Mouse (Mus musculus): ENCODE data around the gene Gm49393. TPM values are rescaled to one million over a fixed set of nuclear protein-coding genes. Genes with fewer than 3 reads are reported as not detected.
"Not testable (repeated sequence)": the region's sequence is repeated elsewhere in the genome, so short reads cannot be mapped to it uniquely, and the experiment has no call there.

Gene Gm49393
- total RNA-seq (2018; cell fraction: chromatin; rRNA removed) = 1 to 10 TPM in 3 of 26 experiments, not detected in 23; 3.0 to 4.8 (median 3.8) TPM
- total RNA-seq (2018; cell fraction: cytosol; rRNA removed) = 1 to 10 TPM in 7 of 26 experiments, under 1 TPM in 7, not detected in 12; 0.34 to 1.7 (median 1.0) TPM
- total RNA-seq (2018; cell fraction: nucleus; rRNA removed) = 1 to 10 TPM in 3 of 26 experiments, not detected in 23; 1.7 to 2.3 (median 2.1) TPM
- 1.2 TPM in 2 of 3 replicates, not detected in the other for polyA plus RNA-seq (2018)

GRCm38 (mm10) chr13:60935490-60935889 is at the start of gene Gm49393:
Gm49393 (minus strand) TSS chr13:60935590.
- 75% methylated on average over 2 of the region's 2 CpGs for WGBS (ENCODE audit: missing documents)
- H3K27ac ChIP-seq; H3K4me3 ChIP-seq (ENCODE audit: inconsistent target): not testable (repeated sequence)

GRCm38 (mm10) chr13:60972319-60972718 is 36.9 kb upstream of the Gm49393 start:
- not testable (repeated sequence) for H3K4me3 ChIP-seq (ENCODE audit: inconsistent target); H3K36me3 ChIP-seq (ENCODE audit: inconsistent target); H3K79me2 ChIP-seq (ENCODE audit: inconsistent target); H3K27ac ChIP-seq
- WGBS (ENCODE audit: missing documents) = 70% methylated on average over 3 of the region's 4 CpGs

More at GRCm38 (mm10) chr13:60935490-60935889, at the start of gene Gm49393:
- H3K36me3 ChIP-seq (ENCODE audit: inconsistent target); H3K79me2 ChIP-seq (ENCODE audit: inconsistent target): not testable (repeated sequence)

- not testable (repeated sequence) for H3K27ac ChIP-seq; H3K79me2 ChIP-seq (ENCODE audit: inconsistent target); H3K36me3 ChIP-seq (ENCODE audit: inconsistent target); H3K4me3 ChIP-seq (ENCODE audit: inconsistent target)
- WGBS (ENCODE audit: missing documents) = 70% methylated on average over 2 of the region's 5 CpGs
Observed at GRCm38 (mm10) chr13:60963985-60964384, 28.6 kb upstream of the Gm49393 start.

- H3K79me2 ChIP-seq (ENCODE audit: inconsistent target) = no peaks in the 10 kb centered on the region
- H3K36me3 ChIP-seq (ENCODE audit: inconsistent target) = no peaks in the 10 kb centered on the region
- no peak overlapping the region for H3K4me3 ChIP-seq (ENCODE audit: inconsistent target)
- 83% methylated on average over 5 of the region's 5 CpGs for WGBS (ENCODE audit: missing documents)
- no peak overlapping the region for H3K27ac ChIP-seq
Observed at GRCm38 (mm10) chr13:60961706-60962105, 26.3 kb upstream of the Gm49393 start.

- not testable (repeated sequence) for H3K27ac ChIP-seq; H3K36me3 ChIP-seq (ENCODE audit: inconsistent target); H3K79me2 ChIP-seq (ENCODE audit: inconsistent target); H3K4me3 ChIP-seq (ENCODE audit: inconsistent target)
- 85% methylated on average over 3 of the region's 3 CpGs for WGBS (ENCODE audit: missing documents)
Observed at GRCm38 (mm10) chr13:60941884-60942283, 6.5 kb upstream of the Gm49393 start, which contains the start of gene Tpbpa. Tpbpa (minus strand) TSS chr13:60941984.

- no peak within 1 kb of the TSS for H3K27ac ChIP-seq
- no peaks in the 10 kb centered on the region for H3K36me3 ChIP-seq (ENCODE audit: inconsistent target)
- WGBS (ENCODE audit: missing documents) = 3% methylated on average over 5 of the region's 5 CpGs
- H3K4me3 ChIP-seq (ENCODE audit: inconsistent target) = no peak within 1 kb of the TSS
- no peaks in the 10 kb centered on the region for H3K79me2 ChIP-seq (ENCODE audit: inconsistent target)
Observed at GRCm38 (mm10) chr13:60936500-60936901, 1.1 kb upstream of the Gm49393 start, which contains the start of the genes Gm49391 and Ctla2a. Gm49391 (minus strand) TSS chr13:60936571. Ctla2a (minus strand) TSS chr13:60936625.

DNA sequence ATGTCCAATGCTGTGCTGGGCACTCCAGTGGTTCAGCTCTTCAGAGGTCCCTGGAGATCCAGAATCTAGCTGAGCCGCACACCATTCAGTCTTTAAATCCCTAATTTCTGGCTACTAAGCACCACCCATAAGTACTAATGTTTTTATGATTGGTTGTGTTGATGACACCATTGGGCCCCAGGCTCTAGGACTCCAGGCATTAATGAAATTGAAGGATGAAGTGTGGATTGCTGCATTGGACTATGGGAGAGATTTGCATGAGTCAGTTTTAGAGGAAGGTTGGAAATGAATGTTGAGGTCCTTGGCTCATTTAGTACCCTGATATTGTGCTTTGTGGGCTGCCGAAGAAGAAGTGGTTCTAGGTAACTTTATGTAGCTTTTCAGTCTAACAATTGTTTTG is 30.6 kb downstream of the Gm49393 start, which contains the start of gene Tpbpb:
Tpbpb (minus strand) TSS at position 101 of the 400 bp plus-strand sequence.
- WGBS (ENCODE audit: missing documents) = 52% methylated on average over 2 of the region's 2 CpGs
- H3K36me3 ChIP-seq (ENCODE audit: inconsistent target); H3K4me3 ChIP-seq (ENCODE audit: inconsistent target); H3K27ac ChIP-seq; H3K79me2 ChIP-seq (ENCODE audit: inconsistent target): not testable (repeated sequence)

DNA sequence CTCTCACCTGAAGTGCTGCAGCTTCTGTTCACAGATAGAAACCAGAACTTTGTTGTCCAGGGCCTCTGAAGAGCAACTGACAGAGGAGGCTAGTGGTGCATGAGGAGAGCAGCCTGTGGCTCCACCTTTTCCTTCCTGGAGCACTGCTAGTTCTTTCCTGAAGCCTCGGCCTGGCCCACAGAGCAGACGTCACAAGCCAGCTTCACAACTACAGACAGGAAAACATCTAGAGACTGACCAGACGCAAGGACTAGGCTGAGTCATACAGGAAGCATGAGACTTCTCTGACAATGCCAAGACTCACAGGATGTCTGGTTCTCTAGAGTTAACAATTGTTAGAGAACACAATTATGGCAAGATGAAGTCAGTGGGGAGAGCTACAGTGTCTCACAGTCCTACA is 38.1 kb downstream of the Gm49393 start, which contains the start of gene Ctla2b:
Ctla2b (minus strand) TSS at position 120 of the 400 bp plus-strand sequence.
- 0% methylated on average over 3 of the region's 3 CpGs for WGBS (ENCODE audit: missing documents)
- Histone ChIP-seq H3K27ac (peak within 1 kb of the TSS; percentile 45), H3K4me3 (ENCODE audit: inconsistent target) (peak within 1 kb of the TSS; percentile 10; the same call in 1 of the 2 replicates), H3K79me2 (ENCODE audit: inconsistent target) (peaks cover 18% of the 10 kb centered on the region; the same call in 1 of the 2 replicates), H3K36me3 (ENCODE audit: inconsistent target) (no peaks in the 10 kb centered on the region)

DNA sequence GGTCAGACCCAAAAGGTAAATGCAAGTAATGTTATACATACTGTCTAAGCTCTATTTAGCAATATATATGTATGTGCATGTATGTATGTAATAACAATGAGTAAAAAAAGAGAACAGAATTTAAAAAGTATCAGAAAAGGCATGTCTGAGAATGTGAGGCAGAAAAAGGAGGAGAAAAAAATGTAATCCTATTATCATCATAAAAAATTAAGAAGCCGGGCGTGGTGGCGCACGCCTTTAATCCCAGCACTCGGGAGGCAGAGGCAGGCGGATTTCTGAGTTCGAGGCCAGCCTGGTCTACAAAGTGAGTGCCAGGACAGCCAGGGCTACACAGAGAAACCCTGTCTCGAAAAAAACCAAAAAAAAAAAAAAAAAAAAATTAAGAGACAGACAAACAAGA is 38.6 kb downstream of the Gm49393 start, which contains the start of gene Gm49392:
Gm49392 (minus strand) TSS at position 101 of the 400 bp plus-strand sequence.
- WGBS (ENCODE audit: missing documents) = no CpG with 5 or more reads among the region's 8 CpGs
- not testable (repeated sequence) for H3K36me3 ChIP-seq (ENCODE audit: inconsistent target)
- peak within 1 kb of the TSS; percentile 10; the same call in 1 of the 2 replicates for H3K4me3 ChIP-seq (ENCODE audit: inconsistent target)
- peak within 1 kb of the TSS; percentile 45 for H3K27ac ChIP-seq
- peaks cover 18% of the 10 kb centered on the region; the same call in 1 of the 2 replicates for H3K79me2 ChIP-seq (ENCODE audit: inconsistent target)

GRCm38 (mm10) chr13:60895406-60896160 is 39.8 kb downstream of the Gm49393 start:
- no peaks in the 10 kb centered on the region for H3K36me3 ChIP-seq (ENCODE audit: inconsistent target)
- H3K79me2 ChIP-seq (ENCODE audit: inconsistent target) = peaks cover 18% of the 10 kb centered on the region; the same call in 1 of the 2 replicates
- no peak overlapping the region for H3K4me3 ChIP-seq (ENCODE audit: inconsistent target)
- H3K27ac ChIP-seq = no peak overlapping the region

- 29% methylated on average over 1 of the region's 1 CpGs for WGBS (ENCODE audit: missing documents)
- Histone ChIP-seq H3K79me2 (ENCODE audit: inconsistent target) (peaks cover 18% of the 10 kb centered on the region; the same call in 1 of the 2 replicates), H3K27ac (peak overlapping the region; percentile 89), H3K4me3 (ENCODE audit: inconsistent target) (no peak overlapping the region), H3K36me3 (ENCODE audit: inconsistent target) (no peaks in the 10 kb centered on the region)
Observed at GRCm38 (mm10) chr13:60892301-60892700, 43.1 kb downstream of the Gm49393 start.

DNA sequence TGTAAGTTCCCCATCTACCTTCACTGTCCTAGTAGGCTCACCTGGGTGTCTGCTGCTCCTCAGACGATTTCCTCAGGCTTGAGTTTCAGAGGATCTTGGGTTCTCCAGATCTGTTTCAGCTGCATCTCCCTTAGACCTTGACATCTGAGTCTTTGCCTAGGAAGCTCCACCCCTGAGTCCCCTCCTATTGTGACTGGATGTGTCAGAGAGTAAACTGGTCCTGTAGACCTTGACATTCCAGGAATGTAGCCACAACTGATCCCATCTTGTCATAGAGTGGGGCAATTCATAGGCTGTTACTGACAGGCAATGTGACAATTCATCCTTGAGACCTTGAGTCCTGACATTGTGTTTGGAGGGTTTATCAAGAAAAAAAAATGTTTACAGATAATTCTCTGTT is 71.1 kb downstream of the Gm49393 start, which contains the start of gene 4930486L24Rik:
4930486L24Rik (minus strand) TSS at position 195 of the 400 bp plus-strand sequence.
- Histone ChIP-seq H3K36me3 (ENCODE audit: inconsistent target) (no peaks in the 10 kb centered on the region), H3K79me2 (ENCODE audit: inconsistent target) (no peaks in the 10 kb centered on the region), H3K27ac (no peak within 1 kb of the TSS), H3K4me3 (ENCODE audit: inconsistent target) (no peak within 1 kb of the TSS)
- 79% methylated on average over 1 of the region's 1 CpGs for WGBS (ENCODE audit: missing documents)

GRCm38 (mm10) chr13:60848241-60849120 is 86.9 kb downstream of the Gm49393 start:
- no peak overlapping the region for H3K27ac ChIP-seq
- 63% methylated on average over 3 of the region's 4 CpGs for WGBS (ENCODE audit: missing documents)
- H3K36me3 ChIP-seq (ENCODE audit: inconsistent target) = no peaks in the 10 kb centered on the region
- H3K79me2 ChIP-seq (ENCODE audit: inconsistent target) = no peaks in the 10 kb centered on the region
- no peak overlapping the region for H3K4me3 ChIP-seq (ENCODE audit: inconsistent target)

- Histone ChIP-seq H3K27ac (no peak overlapping the region), H3K36me3 (ENCODE audit: inconsistent target) (no peaks in the 10 kb centered on the region), H3K79me2 (ENCODE audit: inconsistent target) (no peaks in the 10 kb centered on the region), H3K4me3 (ENCODE audit: inconsistent target) (no peak overlapping the region)
- 86% methylated on average over 3 of the region's 8 CpGs for WGBS (ENCODE audit: missing documents)
Observed at GRCm38 (mm10) chr13:60843153-60843552, 92.2 kb downstream of the Gm49393 start.
